In genomic region chr17:29380241-29380640, GRCm38 (mm10) we compare ENCODE assay signal across 25 mouse cellular contexts.
"Had no signal": no experiment of that assay in that cellular context is flagged by ENCODE, and none has a peak within 500 bp of the region (broad histone marks: within the 10 kb centered on the region; RNA-seq: fewer than 3 reads in every experiment).

No protein-coding gene starts in this region.

- H3K4me3 ChIP-seq: gastrocnemius, adult 2 months; heart, embryonic 10.5 days; heart, embryonic 12.5 days; hindbrain, embryonic 13.5 days; hindbrain, embryonic 15.5 days; kidney, embryonic 15.5 days; limb, embryonic 13.5 days; limb, embryonic 15.5 days; liver, embryonic 12.5 days had no signal

- H3K9me3 ChIP-seq: heart, embryonic 10.5 days; heart, embryonic 12.5 days; hindbrain, embryonic 13.5 days; hindbrain, embryonic 15.5 days; kidney, embryonic 15.5 days; limb, embryonic 13.5 days; limb, embryonic 15.5 days; liver, embryonic 12.5 days had no signal

- H3K27me3 ChIP-seq: heart, embryonic 12.5 days; hindbrain, embryonic 13.5 days; hindbrain, embryonic 15.5 days; kidney, embryonic 15.5 days; limb, embryonic 13.5 days; limb, embryonic 15.5 days; liver, embryonic 12.5 days had no signal

- DNase-seq: gastrocnemius, adult 2 months; gastrocnemius, postnatal 10 days; gastrocnemius, postnatal 36 days; heart, adult 18-20 months; heart, postnatal 10 days; heart, postnatal 36 days; kidney, adult 11 months; kidney, adult 2 months; kidney, adult 9 months; kidney, postnatal 14 days; kidney, postnatal 36 days; layer of hippocampus, adult 9-11 months; layer of hippocampus, postnatal 36 days; left cerebral cortex, postnatal 4 days had no signal

- H3K4me1 ChIP-seq: hindbrain, embryonic 15.5 days had no signal

- H3K36me3 ChIP-seq: heart, embryonic 10.5 days; heart, embryonic 12.5 days; hindbrain, embryonic 13.5 days; hindbrain, embryonic 15.5 days; kidney, embryonic 15.5 days; limb, embryonic 13.5 days; limb, embryonic 15.5 days; liver, embryonic 12.5 days had no signal

- H3K27ac ChIP-seq: gastrocnemius, adult 2 months; heart, embryonic 10.5 days; hindbrain, embryonic 13.5 days; hindbrain, embryonic 15.5 days; hindbrain, postnatal 0 days; kidney, embryonic 15.5 days; kidney, postnatal 0 days; limb, embryonic 13.5 days; limb, embryonic 15.5 days; liver, embryonic 12.5 days; liver, embryonic 14.5 days had no signal

- H3K9ac ChIP-seq: heart, embryonic 12.5 days; hindbrain, embryonic 13.5 days; hindbrain, embryonic 15.5 days; kidney, embryonic 15.5 days; limb, embryonic 13.5 days; limb, embryonic 15.5 days; liver, embryonic 12.5 days; liver, embryonic 14.5 days had no signal
